Mouse (Mus musculus): ENCODE data around the gene Dand5. TPM values are rescaled to one million over a fixed set of nuclear protein-coding genes. Genes with fewer than 3 reads are reported as not detected.

Gene Dand5
- polyA plus RNA-seq, 1 experiment from 2014 or later = 7.3 TPM

DNA sequence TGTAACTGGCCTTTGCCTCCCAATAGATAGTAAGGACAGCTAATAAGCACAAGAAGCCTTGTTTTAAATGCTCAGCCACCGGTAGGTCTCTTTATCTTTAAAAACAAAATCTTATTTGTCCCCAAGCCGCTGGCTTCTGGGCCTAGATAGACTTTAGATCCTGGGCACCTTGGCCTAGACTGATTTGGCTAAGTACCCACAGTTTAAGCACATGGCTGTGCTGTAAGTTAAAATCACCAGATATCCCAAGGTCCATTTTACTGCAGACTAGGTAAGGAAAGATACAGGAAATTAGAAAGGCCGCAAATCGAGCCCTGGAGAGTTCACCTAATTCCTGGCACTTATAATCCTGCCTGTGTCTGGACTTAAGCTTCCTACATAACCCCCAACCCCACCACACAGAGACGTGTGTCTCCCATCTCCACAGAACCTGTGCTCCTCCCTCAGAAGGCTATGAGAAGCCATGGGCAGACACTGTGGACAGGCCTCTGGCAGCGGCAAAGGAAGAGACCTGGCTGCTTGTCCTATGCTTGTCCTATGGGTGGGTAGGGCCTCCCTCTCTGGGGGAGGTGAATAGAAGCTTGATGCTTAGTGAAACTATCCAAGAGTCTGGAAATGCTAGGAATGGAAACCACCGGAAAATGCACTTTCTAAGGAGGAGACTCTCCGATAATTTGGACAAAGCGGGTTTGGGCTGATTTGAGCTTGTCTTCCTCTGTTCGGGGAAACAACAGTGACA lies 44.6 kb downstream of the Dand5 start:
- WGBS = 26% methylated on average over 10 of the region's 10 CpGs
- Histone ChIP-seq H3K9me3 (replicated peaks) (no peaks in the 10 kb centered on the region), H3K4me1 (peaks cover 93% of the 10 kb centered on the region), H3K4me3 (no peak overlapping the region; the same call in 1 of the 2 replicates), H3K36me3 (ENCODE audit: poor library complexity, severe bottlenecking) (no peaks in the 10 kb centered on the region), H3K27me3 (peaks cover 83% of the 10 kb centered on the region), H3K27ac (peak overlapping the region; percentile 97), H3K9ac (peak overlapping the region; percentile 57), H3K4me2 (peak overlapping the region; percentile 56)
- no peak for ATAC-seq

DNA sequence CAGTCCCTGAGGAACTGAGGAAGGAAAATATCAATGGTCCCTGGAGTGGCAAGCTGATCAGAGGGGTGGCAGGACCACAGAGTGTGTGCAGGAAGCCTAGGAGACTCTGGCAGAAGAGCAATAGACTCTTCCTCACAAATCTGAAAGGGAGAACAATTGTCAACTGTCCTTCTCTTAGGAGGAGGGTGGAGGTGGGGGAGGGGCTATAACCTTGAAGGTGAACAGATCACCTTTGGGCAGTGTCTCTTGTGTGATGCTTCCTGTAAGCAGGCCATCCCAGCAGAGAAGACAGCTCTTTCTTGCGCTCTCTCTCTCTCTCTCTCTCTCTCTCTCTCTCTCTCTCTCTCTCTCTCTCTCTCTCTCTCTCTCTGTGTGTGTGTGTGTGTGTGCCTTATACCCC lies 46.1 kb downstream of the Dand5 start:
- 25% methylated on average over 1 of the region's 1 CpGs for WGBS
- Histone ChIP-seq H3K27ac (peak overlapping the region; percentile 97), H3K4me2 (peak overlapping the region; percentile 4; the same call in 1 of the 2 replicates), H3K4me1 (peaks cover 93% of the 10 kb centered on the region), H3K9me3 (replicated peaks) (no peaks in the 10 kb centered on the region), H3K4me3 (no peak overlapping the region), H3K9ac (peak overlapping the region; percentile 34; the same call in 1 of the 2 replicates), H3K27me3 (peaks cover 81% of the 10 kb centered on the region), H3K36me3 (ENCODE audit: poor library complexity, severe bottlenecking) (peaks cover 4% of the 10 kb centered on the region; the same call in 1 of the 2 replicates)
- no peak for ATAC-seq

DNA sequence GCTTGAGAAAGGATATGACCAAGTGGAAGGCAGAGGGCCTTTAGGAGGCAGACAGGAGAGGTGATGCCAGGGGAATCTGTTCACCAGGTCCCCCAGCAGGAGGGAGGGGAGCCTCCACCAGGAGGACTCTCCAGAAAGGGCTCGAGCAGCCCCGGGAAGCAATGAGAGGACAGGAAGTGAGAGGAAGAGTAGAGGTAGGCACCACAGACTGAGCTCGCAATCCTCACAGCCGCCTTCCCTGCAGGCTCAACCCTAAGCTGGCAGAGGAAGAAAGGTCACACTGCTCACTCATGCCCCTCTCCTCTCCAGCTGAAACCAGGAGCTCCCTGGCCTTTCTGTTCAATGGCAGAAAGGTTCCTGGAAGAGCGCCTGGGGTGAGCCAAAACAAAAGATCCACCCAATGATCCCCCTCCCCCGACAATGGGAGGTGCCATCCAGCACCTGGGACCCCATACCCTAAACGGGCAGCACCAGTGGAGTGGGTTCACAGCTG lies 47.0 kb downstream of the Dand5 start:
- Histone ChIP-seq H3K4me1 (peaks cover 93% of the 10 kb centered on the region), H3K36me3 (ENCODE audit: poor library complexity, severe bottlenecking) (peaks cover 8% of the 10 kb centered on the region; the same call in 1 of the 2 replicates), H3K9me3 (replicated peaks) (no peaks in the 10 kb centered on the region), H3K4me2 (peak overlapping the region; percentile 64), H3K27me3 (peaks cover 81% of the 10 kb centered on the region), H3K27ac (peak overlapping the region; percentile 97), H3K4me3 (peak overlapping the region; percentile 20), H3K9ac (peak overlapping the region; percentile 67)
- no peak for ATAC-seq
- WGBS = 5% methylated on average over 7 of the region's 7 CpGs

DNA sequence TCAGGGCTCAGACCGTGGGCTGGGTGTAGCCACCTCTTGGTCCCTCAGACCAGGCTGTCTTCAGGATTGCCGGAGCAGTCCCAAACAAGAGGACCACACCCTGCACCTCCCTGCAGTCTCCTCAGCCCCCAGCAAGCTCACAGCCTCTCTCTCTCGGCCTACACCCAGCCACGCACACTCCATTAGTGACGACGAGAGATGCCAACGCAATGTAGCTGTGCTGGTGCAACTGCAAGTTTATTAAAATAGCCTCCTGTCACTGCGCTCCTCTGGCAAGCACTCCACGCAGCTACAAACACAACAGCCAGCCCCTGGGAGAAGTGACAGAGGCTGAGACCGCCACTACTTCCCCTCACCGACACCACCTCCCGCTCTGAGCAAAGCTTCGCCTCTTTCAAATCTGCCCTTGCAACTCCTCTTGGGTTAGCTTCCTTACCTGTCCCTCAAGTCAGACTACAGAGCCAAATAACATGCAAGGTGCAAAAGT lies 47.5 kb downstream of the Dand5 start:
- WGBS = 6% methylated on average over 13 of the region's 13 CpGs
- no peaks in the 10 kb centered on the region for H3K9me3 ChIP-seq (replicated peaks)
- H3K4me3 ChIP-seq = peak overlapping the region; percentile 20
- peak overlapping the region; percentile 67 for H3K9ac ChIP-seq
- 0 out of 2 replicates have a peak, but pooled peaks have one; percentile 7 for ATAC-seq
- H3K4me1 ChIP-seq = peaks cover 93% of the 10 kb centered on the region
- peaks cover 8% of the 10 kb centered on the region; the same call in 1 of the 2 replicates for H3K36me3 ChIP-seq (ENCODE audit: poor library complexity, severe bottlenecking)
- peaks cover 78% of the 10 kb centered on the region for H3K27me3 ChIP-seq
- peak overlapping the region; percentile 64 for H3K4me2 ChIP-seq
- peak overlapping the region; percentile 97 for H3K27ac ChIP-seq

DNA sequence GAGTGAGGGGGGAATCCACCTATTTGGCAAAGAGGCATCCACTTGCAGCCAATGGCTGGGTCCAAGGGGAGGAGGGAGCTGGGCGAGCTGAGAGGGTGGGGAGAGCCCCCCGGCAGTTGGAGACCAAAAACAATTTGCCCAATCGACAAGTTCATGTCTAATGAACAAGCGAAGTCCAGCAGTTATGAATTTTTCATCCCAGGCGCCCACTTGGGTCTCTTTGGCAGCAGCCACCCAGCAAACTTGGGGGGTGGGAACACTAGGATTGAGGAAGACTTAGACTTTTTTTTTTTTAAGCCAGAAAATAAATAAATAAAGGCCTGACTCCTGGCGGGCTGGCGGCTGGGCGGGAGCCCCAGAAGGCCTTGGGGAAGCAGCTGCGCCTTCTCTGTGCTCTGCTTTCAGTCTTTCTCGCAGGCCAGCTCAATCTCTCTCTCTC lies 48.1 kb downstream of the Dand5 start:
- peak overlapping the region; percentile 97 for H3K27ac ChIP-seq
- H3K36me3 ChIP-seq (ENCODE audit: poor library complexity, severe bottlenecking) = peaks cover 12% of the 10 kb centered on the region; the same call in 1 of the 2 replicates
- H3K9me3 ChIP-seq (replicated peaks) = no peaks in the 10 kb centered on the region
- H3K4me2 ChIP-seq = peak overlapping the region; percentile 64
- WGBS = 1% methylated on average over 10 of the region's 10 CpGs
- H3K9ac ChIP-seq = peak overlapping the region; percentile 67
- peaks cover 92% of the 10 kb centered on the region for H3K4me1 ChIP-seq
- H3K27me3 ChIP-seq = peaks cover 80% of the 10 kb centered on the region
- peak overlapping the region; percentile 45; the same call in 1 of the 2 replicates for H3K4me3 ChIP-seq
- peak; percentile 62 for ATAC-seq

DNA sequence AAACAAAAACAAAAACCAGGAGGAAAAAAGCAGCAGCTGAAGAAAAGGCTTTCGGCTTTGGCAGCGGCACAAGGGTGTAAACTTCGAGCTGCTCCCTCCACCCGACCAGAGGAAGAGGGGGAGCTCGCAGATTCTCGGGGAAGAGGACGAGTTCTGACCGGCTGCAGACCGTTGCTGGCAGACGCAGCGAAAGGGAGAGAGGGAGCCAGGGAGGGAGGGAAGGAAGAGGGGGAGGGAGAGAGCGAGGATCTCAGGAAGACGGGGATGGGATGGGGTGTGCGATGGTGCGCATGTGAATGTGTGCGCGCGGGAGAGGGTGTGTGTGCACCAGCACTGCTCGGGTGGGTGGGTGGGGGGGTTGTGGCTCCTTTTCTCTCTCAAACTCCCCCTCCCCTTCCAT lies 48.8 kb downstream of the Dand5 start:
- H3K9me3 ChIP-seq (replicated peaks) = no peaks in the 10 kb centered on the region
- under 1% methylated on average over 19 of the region's 19 CpGs for WGBS

DNA sequence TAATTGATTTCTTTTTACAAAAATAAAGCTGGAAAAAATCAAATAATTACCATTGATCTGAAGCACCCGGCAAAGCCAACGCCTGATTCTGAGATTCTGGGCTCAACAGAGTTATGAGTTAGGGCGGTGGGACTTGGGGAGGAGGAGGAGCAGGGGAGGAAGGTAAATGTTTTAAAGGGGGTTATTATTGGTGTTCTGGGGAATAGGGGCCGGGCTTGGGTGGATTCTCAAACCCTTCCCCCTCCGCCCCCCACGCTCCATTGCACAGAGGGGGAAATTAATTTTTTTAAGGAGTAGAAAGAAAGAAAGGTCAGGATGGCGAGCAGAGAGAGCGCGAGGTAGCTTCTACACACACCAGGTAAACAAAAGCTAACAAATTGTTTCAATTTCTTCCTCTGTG lies 49.3 kb downstream of the Dand5 start:
- Histone ChIP-seq H3K4me3 (peak overlapping the region; percentile 45), H3K36me3 (ENCODE audit: poor library complexity, severe bottlenecking) (peaks cover 23% of the 10 kb centered on the region), H3K4me1 (peaks cover 89% of the 10 kb centered on the region), H3K4me2 (peak overlapping the region; percentile 64), H3K27ac (peak overlapping the region; percentile 97), H3K27me3 (peaks cover 78% of the 10 kb centered on the region), H3K9ac (peak overlapping the region; percentile 79), H3K9me3 (replicated peaks) (no peaks in the 10 kb centered on the region)
- peak; percentile 41; the same call in 1 of the 2 replicates for ATAC-seq
- 2% methylated on average over 9 of the region's 9 CpGs for WGBS

More for the DNA sequence above, 48.8 kb downstream of the Dand5 start:
- Histone ChIP-seq H3K27ac (peak overlapping the region; percentile 97), H3K36me3 (ENCODE audit: poor library complexity, severe bottlenecking) (peaks cover 18% of the 10 kb centered on the region), H3K27me3 (peaks cover 80% of the 10 kb centered on the region), H3K4me1 (peaks cover 92% of the 10 kb centered on the region), H3K4me3 (peak overlapping the region; percentile 45), H3K4me2 (peak overlapping the region; percentile 64), H3K9ac (peak overlapping the region; percentile 79)
- peak; percentile 88 for ATAC-seq

DNA sequence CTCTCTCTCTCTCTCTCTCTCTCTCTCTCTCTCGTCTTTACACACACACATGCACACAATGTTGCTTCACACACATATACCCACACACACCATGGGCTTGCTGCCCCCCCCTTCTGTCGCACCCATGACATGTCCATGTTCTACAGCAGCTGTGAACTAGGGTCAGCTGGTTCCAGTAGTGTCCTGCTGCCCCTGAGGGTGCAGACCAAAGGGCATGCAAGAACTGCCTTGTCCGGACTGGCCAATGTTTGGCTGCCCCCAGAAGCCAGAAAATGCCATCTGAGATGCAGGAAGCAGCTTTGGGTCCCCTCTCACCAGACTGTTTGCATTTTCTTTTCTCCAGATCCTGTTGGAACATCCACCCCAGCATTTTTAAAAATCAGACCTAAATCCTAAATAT lies 50.0 kb downstream of the Dand5 start:
- WGBS = 11% methylated on average over 2 of the region's 3 CpGs
- H3K9me3 ChIP-seq (replicated peaks) = no peaks in the 10 kb centered on the region
- no peak for ATAC-seq
- peaks cover 82% of the 10 kb centered on the region for H3K4me1 ChIP-seq
- peaks cover 74% of the 10 kb centered on the region for H3K27me3 ChIP-seq
- H3K27ac ChIP-seq = peak overlapping the region; percentile 97
- H3K36me3 ChIP-seq (ENCODE audit: poor library complexity, severe bottlenecking) = peaks cover 30% of the 10 kb centered on the region
- H3K4me3 ChIP-seq = peak overlapping the region; percentile 45
- H3K4me2 ChIP-seq = peak overlapping the region; percentile 64
- H3K9ac ChIP-seq = peak overlapping the region; percentile 79

DNA sequence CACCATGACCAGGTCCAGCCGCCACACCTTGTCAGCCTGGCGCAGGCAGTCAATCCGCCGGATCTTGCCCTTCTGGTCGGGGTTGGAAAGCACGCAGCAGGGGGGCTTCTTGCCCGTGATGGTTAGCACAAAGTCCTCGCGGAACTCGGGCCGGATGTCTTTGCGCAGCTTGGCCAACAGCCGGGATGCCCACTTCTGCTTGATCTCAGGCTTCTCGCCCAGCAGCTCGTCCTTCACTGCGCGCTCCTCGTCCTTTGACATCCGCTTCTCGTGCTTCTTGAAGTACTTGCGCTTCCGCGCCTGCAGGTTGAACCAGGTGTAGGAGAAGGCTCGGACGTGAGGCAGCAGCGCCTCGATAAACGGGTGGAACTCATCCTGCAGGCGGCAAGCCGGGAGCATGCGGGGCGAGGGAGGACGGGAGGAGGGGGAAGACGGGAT lies 50.7 kb downstream of the Dand5 start:
- peak overlapping the region; percentile 79 for H3K9ac ChIP-seq
- peak overlapping the region; percentile 97 for H3K27ac ChIP-seq
- peaks cover 37% of the 10 kb centered on the region for H3K36me3 ChIP-seq (ENCODE audit: poor library complexity, severe bottlenecking)
- H3K9me3 ChIP-seq (replicated peaks) = no peaks in the 10 kb centered on the region
- no peak for ATAC-seq
- 8% methylated on average over 34 of the region's 34 CpGs for WGBS
- peaks cover 82% of the 10 kb centered on the region for H3K4me1 ChIP-seq
- H3K4me3 ChIP-seq = peak overlapping the region; percentile 45
- H3K27me3 ChIP-seq = peaks cover 74% of the 10 kb centered on the region
- peak overlapping the region; percentile 64 for H3K4me2 ChIP-seq

DNA sequence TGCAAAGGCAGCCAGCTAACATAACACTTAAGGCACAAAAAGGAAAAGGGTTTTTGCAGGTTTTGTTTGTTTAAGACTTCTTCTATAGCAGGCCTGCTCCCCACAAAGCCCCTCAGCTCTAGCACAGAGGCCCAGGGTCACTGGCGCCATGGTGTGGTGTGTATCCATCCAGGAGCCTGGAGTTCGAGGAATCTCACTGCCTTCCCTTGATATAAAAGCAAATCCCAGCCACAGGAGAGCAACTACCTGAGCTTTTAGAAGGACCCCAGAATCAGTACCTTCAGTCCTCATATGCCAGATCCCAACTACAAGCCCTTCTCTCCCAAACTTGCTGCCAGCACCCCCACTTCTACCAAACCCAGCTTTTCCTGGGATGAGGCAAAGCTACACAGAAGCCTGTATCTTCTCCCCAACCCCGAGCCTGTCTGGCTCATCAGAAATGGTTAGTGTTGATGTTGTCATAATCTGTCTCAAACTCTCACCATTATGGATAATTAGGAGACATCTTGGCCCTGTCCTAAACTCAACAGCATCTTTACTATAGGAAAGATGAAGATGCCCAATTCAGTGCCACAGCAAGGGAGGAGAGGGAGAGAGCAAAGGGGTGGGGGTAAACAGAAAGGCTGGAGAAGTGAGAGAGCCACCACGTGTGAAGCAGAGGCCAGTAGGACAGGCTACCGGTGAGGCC lies 51.5 kb downstream of the Dand5 start:
- H3K9ac ChIP-seq = peak overlapping the region; percentile 79
- no peaks in the 10 kb centered on the region for H3K9me3 ChIP-seq (replicated peaks)
- H3K4me3 ChIP-seq = peak overlapping the region; percentile 45
- ATAC-seq = no peak
- peaks cover 40% of the 10 kb centered on the region for H3K36me3 ChIP-seq (ENCODE audit: poor library complexity, severe bottlenecking)
- 19% methylated on average over 5 of the region's 5 CpGs for WGBS
- H3K4me1 ChIP-seq = peaks cover 83% of the 10 kb centered on the region
- peaks cover 73% of the 10 kb centered on the region for H3K27me3 ChIP-seq
- H3K4me2 ChIP-seq = peak overlapping the region; percentile 64
- H3K27ac ChIP-seq = peak overlapping the region; percentile 97

DNA sequence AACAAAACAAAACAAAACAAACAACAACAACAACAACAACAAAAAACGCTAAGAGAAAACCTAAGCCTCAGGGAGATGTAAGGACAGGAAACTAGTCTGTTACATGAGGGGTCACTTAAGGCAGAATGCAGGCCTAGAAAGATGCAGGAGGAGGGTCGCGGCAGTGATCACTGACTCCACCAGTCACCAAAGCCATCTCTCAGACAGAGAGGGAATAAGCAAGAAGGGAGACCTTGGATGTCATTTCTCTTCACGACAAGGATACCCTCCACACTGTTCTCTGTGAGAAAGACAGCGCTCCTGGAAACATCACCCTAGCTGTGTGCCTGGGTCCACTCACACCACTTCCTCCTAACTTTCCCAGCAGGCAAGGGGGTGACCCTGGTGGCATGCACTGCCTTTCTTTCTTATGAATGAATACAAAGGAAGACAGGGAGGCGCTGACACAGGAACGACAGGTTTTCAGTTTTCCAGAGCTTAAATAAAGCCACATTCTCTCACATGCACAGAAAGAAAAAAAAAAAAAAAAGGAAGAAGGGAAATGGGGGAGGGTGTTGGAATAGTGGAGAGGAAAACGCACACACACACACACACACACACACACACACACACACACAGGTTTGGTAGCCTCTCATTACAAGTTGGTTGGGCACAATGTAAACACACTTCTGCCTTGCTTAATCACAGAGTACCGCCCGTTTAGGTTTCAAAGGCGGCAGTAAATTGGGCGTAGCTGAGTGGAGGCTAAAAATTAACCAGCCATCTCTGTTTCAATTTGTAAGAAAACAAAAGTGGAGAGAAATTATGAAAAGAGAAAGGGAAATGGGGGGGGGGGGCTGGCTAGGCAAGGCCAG lies 52.3 kb downstream of the Dand5 start:
- Histone ChIP-seq H3K36me3 (ENCODE audit: poor library complexity, severe bottlenecking) (peaks cover 43% of the 10 kb centered on the region), H3K27ac (peak overlapping the region; percentile 97), H3K9ac (peak overlapping the region; percentile 79), H3K4me1 (peaks cover 83% of the 10 kb centered on the region), H3K9me3 (replicated peaks) (no peaks in the 10 kb centered on the region), H3K4me2 (peak overlapping the region; percentile 64), H3K4me3 (peak overlapping the region; percentile 45), H3K27me3 (peaks cover 67% of the 10 kb centered on the region)
- no peak for ATAC-seq
- WGBS = 23% methylated on average over 11 of the region's 12 CpGs

All from forebrain, embryonic 13.5 days (tissue).